Mouse (Mus musculus) liver, embryonic 12.5 days (tissue): ENCODE data around the gene Fkbp9. TPM values are rescaled to one million over a fixed set of nuclear protein-coding genes. Genes with fewer than 3 reads are reported as not detected.

Experiments used
- ATAC-seq: fragments of 200-750 bp; cut with Nextera tagmentation; 2 replicates; pipeline ENCODE4 v1.8.0; 2017; ENCODE audit warnings: moderate number of reproducible peaks, mild to moderate bottlenecking, moderate library complexity
- H3K27ac ChIP-seq: fragments of 300-500 bp; sonication (generic); 2 replicates; pipeline ENCODE4 v1.5.1; 2016; ENCODE audit warnings: mild to moderate bottlenecking
- H3K27me3 ChIP-seq: fragments of 300-500 bp; sonication (generic); replicated peaks from 2 replicates; pipeline ENCODE4 v1.6.1; 2016; ENCODE audit warnings: mild to moderate bottlenecking, moderate library complexity
- H3K36me3 ChIP-seq: fragments of 300-500 bp; sonication (generic); 2 replicates; pipeline ENCODE4 v1.6.1; 2016; ENCODE audit warnings: mild to moderate bottlenecking, moderate library complexity
- H3K4me1 ChIP-seq: fragments of 300-500 bp; sonication (generic); 2 replicates; pipeline ENCODE4 v1.6.1; 2016
- H3K4me2 ChIP-seq: fragments of 300-500 bp; sonication (generic); 2 replicates; pipeline ENCODE4 v1.6.1; 2016; ENCODE audit warnings: mild to moderate bottlenecking, moderate library complexity
- H3K4me3 ChIP-seq: fragments of 300-500 bp; sonication (generic); 2 replicates; pipeline ENCODE4 v1.5.1; 2016; ENCODE audit warnings: mild to moderate bottlenecking, moderate library complexity
- H3K9ac ChIP-seq: fragments of 300-500 bp; sonication (generic); 2 replicates; pipeline ENCODE4 v1.6.1; 2016; ENCODE audit warnings: mild to moderate bottlenecking, moderate library complexity
- H3K9me3 ChIP-seq: fragments of 300-500 bp; sonication (generic); replicated peaks from 2 replicates; pipeline ENCODE4 v1.6.1; 2016; ENCODE audit warnings: mild to moderate bottlenecking, moderate library complexity
- WGBS: fragments of 180-500 bp; shearing (Covaris S2); methylation state at CpG from one replicate; pipeline ENCODE4 v1.1.7; 2016; ENCODE audit not compliant: insufficient replicate concordance; 5-methylcytosine and 5-hydroxymethylcytosine counted together
- polyA plus RNA-seq: library from polyadenylated mRNA; unstranded; fragments of >200 nt; fragmentation: Nextera tagmentation; extraction: Ambion mirVana; gene quantifications from 2 replicates; pipeline ENCODE4 v1.2.1, GENCODE M21; 2016

The Fkbp9 gene
- polyA plus RNA-seq, 1 experiment from 2014 or later = 34.3 TPM

DNA sequence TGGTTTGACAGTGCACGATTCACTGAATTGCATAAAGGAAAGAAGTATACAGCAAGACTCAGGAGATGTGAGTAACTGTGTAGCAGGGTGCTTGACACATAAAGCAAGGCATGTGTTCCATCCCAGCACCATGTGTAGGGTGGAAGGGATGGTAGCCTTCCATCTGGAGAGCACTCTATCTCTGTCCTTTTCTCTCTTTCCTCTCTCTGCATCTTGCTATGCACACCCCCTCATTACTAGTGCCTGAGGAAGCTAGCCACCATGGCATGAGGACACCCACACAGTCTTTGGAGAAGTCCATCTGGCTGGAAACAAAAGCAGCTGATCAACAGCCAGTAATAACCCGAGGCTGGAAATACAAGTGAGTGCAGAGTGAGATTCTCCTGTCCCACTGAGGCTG lies 25.7 kb upstream of the Fkbp9 start:
- WGBS = 38% methylated on average over 2 of the region's 2 CpGs
- Histone ChIP-seq H3K27ac (no peak overlapping the region), H3K4me1 (no peaks in the 10 kb centered on the region), H3K36me3 (no peaks in the 10 kb centered on the region), H3K9me3 (no peaks in the 10 kb centered on the region), H3K4me3 (no peak overlapping the region), H3K9ac (no peak overlapping the region), H3K4me2 (no peak overlapping the region), H3K27me3 (peaks cover 19% of the 10 kb centered on the region)
- ATAC-seq = no peak

DNA sequence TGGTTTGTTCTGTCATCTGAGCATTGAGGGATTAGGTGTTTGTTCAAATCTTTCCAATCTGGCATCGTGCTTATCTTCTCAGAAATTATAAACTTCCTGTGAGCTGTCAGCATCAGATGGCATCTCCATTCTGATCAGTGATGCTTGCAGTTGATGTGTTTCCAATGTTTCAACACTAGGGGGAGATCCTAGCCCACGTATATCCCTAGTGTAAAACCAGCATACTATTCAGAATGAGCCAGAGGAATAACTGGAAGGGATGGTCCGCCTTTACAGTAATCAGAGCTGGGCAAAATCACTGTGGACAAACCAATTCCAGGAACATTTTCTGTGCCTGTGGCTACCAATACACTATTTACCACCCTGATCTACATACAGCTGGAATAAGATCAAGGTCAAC lies 23.2 kb upstream of the Fkbp9 start:
- no peaks in the 10 kb centered on the region for H3K36me3 ChIP-seq
- no peaks in the 10 kb centered on the region for H3K4me1 ChIP-seq
- 15% methylated on average over 3 of the region's 3 CpGs for WGBS
- no peaks in the 10 kb centered on the region for H3K9me3 ChIP-seq
- no peak overlapping the region for H3K9ac ChIP-seq
- no peak overlapping the region for H3K27ac ChIP-seq
- peak; percentile 69 for ATAC-seq
- no peak overlapping the region for H3K4me2 ChIP-seq
- H3K4me3 ChIP-seq = no peak overlapping the region
- H3K27me3 ChIP-seq = peaks cover 19% of the 10 kb centered on the region

DNA sequence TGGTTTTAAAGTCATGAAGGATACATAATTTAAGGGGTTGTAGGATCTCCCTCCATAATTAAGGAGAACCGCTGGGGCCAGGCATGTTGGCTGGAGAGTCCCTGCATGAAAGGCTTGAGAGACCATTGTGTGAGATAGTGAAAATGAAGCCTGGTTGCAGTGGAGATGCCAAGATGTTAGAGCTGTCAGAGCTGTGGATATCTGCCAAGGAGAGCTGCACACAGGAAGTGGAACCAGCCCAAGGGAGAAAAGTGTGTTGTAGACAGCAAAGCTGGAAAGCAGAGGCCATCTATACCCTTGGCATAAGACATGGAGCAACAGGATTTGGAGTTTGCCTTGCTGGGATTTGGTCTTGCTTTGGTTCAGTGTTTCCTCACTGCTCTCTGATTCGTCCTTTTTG lies 18.5 kb upstream of the Fkbp9 start:
- Histone ChIP-seq H3K9ac (no peak overlapping the region), H3K4me2 (no peak overlapping the region), H3K27ac (no peak overlapping the region), H3K27me3 (0 out of 2 replicates have a peak, but pooled peaks cover 1% of the 10 kb centered on the region), H3K4me1 (no peaks in the 10 kb centered on the region), H3K36me3 (no peaks in the 10 kb centered on the region), H3K9me3 (no peaks in the 10 kb centered on the region), H3K4me3 (no peak overlapping the region)
- no peak for ATAC-seq
- 54% methylated on average over 2 of the region's 2 CpGs for WGBS

DNA sequence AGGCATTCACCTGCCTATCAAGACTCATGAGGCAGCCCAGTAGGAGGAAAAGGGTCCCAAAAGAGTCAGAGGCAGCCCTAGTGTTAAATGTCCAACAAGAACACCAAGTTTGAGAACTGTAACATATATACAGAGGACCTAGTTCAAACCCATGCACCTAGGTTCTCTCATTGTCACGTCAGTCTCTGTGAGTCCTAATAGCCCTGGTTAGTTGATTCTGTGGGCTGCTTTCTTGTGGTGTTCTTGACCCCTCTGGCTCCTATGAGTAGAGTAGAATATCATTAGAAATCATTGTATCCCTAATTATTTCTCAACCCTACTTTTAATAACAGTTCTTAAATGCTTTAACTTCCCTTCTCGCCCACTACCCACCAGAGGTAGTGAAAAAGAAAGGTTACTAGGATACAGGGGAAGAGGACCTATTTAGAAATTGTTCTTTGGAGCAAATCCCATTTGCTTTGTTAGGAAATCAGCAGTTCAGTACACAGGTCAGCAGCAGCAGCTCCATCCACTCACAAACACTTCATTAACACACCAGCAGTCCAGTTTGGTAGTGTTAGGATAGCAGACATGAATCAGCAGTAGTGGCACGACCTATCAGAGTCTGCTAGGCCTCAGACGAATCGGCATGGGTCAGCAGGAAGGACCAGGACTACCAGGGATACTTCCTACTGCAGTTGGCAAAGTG lies 13.3 kb upstream of the Fkbp9 start:
- H3K27ac ChIP-seq = no peak overlapping the region
- H3K9me3 ChIP-seq = no peaks in the 10 kb centered on the region
- H3K4me3 ChIP-seq = no peak overlapping the region
- no peaks in the 10 kb centered on the region for H3K27me3 ChIP-seq
- ATAC-seq = no peak
- 64% methylated on average over 5 of the region's 5 CpGs for WGBS
- peaks cover 6% of the 10 kb centered on the region; the same call in 1 of the 2 replicates for H3K4me1 ChIP-seq
- H3K9ac ChIP-seq = no peak overlapping the region
- no peak overlapping the region for H3K4me2 ChIP-seq
- no peaks in the 10 kb centered on the region for H3K36me3 ChIP-seq

DNA sequence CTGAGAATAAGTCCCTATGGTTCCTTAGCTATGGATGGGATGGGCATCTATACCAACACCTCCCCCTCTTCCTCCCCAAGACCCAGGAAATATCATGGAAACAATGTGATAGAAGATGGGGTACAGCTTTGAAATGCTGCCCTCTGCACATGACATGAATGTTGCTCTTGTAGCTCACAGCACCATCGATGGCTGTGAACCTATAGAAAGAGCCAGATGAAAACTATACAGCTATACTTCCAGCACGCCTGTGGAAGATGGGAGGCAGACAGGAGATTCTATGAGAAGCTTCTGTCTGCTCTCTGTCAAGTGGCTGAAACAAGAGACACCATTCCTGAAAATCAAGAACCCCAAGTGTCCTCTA lies 12.8 kb upstream of the Fkbp9 start:
- ATAC-seq = no peak
- Histone ChIP-seq H3K4me2 (no peak overlapping the region), H3K27me3 (no peaks in the 10 kb centered on the region), H3K4me1 (peaks cover 6% of the 10 kb centered on the region; the same call in 1 of the 2 replicates), H3K4me3 (no peak overlapping the region), H3K9me3 (no peaks in the 10 kb centered on the region), H3K27ac (no peak overlapping the region), H3K9ac (no peak overlapping the region), H3K36me3 (no peaks in the 10 kb centered on the region)
- 71% methylated on average over 2 of the region's 2 CpGs for WGBS

DNA sequence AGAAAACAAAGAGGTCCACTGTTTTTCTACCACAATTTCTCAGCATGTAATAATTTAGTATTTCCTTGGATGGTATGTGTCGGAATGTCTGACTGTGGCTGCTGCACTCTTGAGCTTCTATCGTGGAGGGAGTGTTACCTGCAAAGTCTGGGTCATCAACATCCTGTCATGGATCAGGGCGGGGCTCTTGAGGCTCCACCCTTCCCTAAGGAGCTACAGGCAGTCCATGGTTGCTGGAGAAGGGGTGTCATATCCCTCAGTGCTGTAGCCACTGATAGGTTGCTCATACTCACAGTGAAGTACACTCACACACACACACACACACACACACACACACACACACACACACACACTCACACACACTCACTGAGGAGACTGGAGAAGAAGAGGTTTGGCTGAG lies 6.2 kb upstream of the Fkbp9 start:
- WGBS = 36% methylated on average over 3 of the region's 3 CpGs
- Histone ChIP-seq H3K4me2 (no peak overlapping the region), H3K36me3 (no peaks in the 10 kb centered on the region), H3K4me1 (peaks cover 22% of the 10 kb centered on the region), H3K4me3 (no peak overlapping the region), H3K9ac (no peak overlapping the region), H3K27me3 (no peaks in the 10 kb centered on the region; the same call in 1 of the 2 replicates), H3K9me3 (no peaks in the 10 kb centered on the region), H3K27ac (no peak overlapping the region)
- ATAC-seq = no peak

DNA sequence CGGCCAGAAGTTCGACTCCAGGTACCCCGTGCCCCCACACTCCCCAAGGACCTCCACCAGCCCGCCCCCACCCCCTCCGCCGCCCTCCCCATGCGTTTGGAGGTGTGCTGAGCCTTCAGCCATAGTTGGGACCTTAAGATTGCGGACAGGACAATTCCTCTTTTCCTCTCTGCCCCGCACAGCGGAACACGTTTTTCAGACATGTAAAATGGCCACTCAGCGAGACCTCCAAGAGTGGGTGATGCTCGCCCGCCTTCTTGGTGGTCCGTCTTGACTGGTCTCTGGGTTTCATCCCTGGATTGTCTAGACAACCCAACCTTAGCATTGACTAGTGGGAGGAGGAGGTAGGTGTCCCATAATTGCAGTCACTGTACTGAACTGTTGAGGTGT lies 543 bp downstream of the Fkbp9 start:
- Histone ChIP-seq H3K27ac (peak overlapping the region; percentile 65; the same call in 1 of the 2 replicates), H3K36me3 (peaks cover 14% of the 10 kb centered on the region; the same call in 1 of the 2 replicates), H3K4me1 (peaks cover 22% of the 10 kb centered on the region), H3K9ac (peak overlapping the region; percentile 77), H3K27me3 (peaks cover 2% of the 10 kb centered on the region; the same call in 1 of the 2 replicates), H3K9me3 (no peaks in the 10 kb centered on the region), H3K4me2 (peak overlapping the region; percentile 95), H3K4me3 (peak overlapping the region; percentile 69)
- ATAC-seq = peak; percentile 20; the same call in 1 of the 2 replicates
- under 1% methylated on average over 14 of the region's 15 CpGs for WGBS

DNA sequence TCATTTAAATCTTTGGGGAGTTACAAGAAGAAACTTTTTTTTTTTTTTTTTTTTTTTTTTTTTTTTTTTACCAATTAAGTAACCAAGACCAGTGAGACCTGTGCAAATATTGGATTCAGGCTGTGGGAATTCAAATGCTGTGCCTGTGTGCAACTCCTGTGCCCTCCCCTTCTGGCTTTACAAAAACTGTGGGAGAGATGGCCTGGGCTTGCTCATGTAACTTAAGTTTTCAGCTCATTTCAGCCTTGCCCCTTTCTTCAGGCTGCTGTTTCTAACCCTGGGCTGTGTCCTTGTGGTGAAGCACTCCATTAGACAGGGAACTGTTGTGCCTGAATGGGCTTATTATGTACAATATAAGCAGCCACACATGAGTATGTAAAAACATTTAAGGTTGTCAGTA lies 971 bp downstream of the Fkbp9 start:
- no peak overlapping the region for H3K27ac ChIP-seq
- peak overlapping the region; percentile 69 for H3K4me3 ChIP-seq
- H3K9me3 ChIP-seq = no peaks in the 10 kb centered on the region
- H3K27me3 ChIP-seq = peaks cover 2% of the 10 kb centered on the region; the same call in 1 of the 2 replicates
- no peak for ATAC-seq
- H3K4me2 ChIP-seq = peak overlapping the region; percentile 95
- H3K9ac ChIP-seq = peak overlapping the region; percentile 77; the same call in 1 of the 2 replicates
- peaks cover 14% of the 10 kb centered on the region; the same call in 1 of the 2 replicates for H3K36me3 ChIP-seq
- peaks cover 22% of the 10 kb centered on the region for H3K4me1 ChIP-seq

DNA sequence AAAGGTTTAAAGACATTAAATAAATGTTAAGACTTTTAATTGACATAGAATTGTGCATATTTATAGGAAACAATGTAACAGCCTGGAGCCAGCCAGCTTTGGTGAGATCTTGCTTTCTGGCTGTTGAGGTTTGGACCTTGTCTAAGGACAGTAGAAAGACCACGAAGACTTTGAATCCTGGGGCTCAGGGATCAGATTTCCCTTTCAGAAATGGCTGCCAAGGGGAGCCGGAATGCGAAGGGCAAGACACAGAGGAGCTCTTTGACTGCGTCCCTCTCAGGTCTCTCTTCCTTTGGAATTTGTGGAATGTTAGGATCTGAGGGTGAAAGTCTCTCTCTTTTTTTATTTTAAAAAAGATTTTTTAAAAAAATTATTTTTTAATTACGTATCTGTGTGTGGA lies 2.9 kb downstream of the Fkbp9 start:
- H3K27me3 ChIP-seq = peaks cover 2% of the 10 kb centered on the region; the same call in 1 of the 2 replicates
- no peak overlapping the region for H3K27ac ChIP-seq
- peaks cover 14% of the 10 kb centered on the region; the same call in 1 of the 2 replicates for H3K36me3 ChIP-seq
- 80% methylated on average over 5 of the region's 5 CpGs for WGBS
- peaks cover 31% of the 10 kb centered on the region for H3K4me1 ChIP-seq
- H3K9me3 ChIP-seq = no peaks in the 10 kb centered on the region
- ATAC-seq = no peak
- H3K9ac ChIP-seq = no peak overlapping the region
- no peak overlapping the region for H3K4me3 ChIP-seq
- no peak overlapping the region for H3K4me2 ChIP-seq

DNA sequence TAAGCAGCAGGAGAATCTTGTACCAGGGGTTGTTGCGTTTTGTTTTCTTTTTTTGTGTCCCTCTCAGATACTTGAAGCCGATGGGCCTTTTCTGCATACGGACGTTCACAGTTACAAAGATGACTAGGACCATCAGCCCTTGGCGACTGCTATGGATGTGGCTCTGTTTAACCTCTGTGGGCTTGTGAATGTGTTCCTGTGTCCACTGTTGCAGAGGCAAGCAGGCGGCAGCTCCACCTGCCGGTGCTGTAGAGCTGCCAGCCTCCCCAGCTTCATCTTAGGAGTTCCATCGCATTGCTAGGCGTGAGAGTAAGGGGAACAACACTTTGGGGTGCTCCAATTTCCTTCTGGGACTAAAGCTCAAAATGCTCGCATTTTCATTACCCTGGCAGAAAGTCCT lies 3.7 kb downstream of the Fkbp9 start:
- Histone ChIP-seq H3K4me3 (no peak overlapping the region), H3K27me3 (peaks cover 2% of the 10 kb centered on the region; the same call in 1 of the 2 replicates), H3K9ac (no peak overlapping the region), H3K9me3 (no peaks in the 10 kb centered on the region), H3K36me3 (peaks cover 14% of the 10 kb centered on the region; the same call in 1 of the 2 replicates), H3K4me1 (peaks cover 31% of the 10 kb centered on the region), H3K27ac (no peak overlapping the region), H3K4me2 (no peak overlapping the region)
- no peak for ATAC-seq
- WGBS = 76% methylated on average over 10 of the region's 10 CpGs

DNA sequence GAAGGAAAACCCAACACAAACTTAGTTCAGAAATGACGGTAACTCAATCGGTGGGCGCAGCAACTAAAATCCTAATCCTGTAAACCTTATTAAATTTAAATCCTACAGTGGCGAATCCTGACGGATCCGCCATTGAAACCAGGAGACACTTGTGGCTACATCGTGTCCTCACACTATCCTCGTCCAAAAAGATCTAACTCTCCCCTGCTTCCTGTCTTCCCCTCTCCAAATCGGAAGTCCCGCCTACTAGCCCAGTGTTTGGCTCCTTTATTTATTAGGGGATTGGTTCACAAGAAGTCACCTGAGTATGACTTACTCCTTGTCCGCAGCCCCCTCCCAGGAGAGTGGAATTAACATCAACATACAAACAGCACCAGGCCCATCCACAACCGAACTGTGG lies 5.3 kb downstream of the Fkbp9 start:
- Histone ChIP-seq H3K27ac (no peak overlapping the region), H3K4me3 (no peak overlapping the region), H3K4me2 (no peak overlapping the region), H3K4me1 (peaks cover 30% of the 10 kb centered on the region), H3K36me3 (peaks cover 14% of the 10 kb centered on the region; the same call in 1 of the 2 replicates), H3K9me3 (no peaks in the 10 kb centered on the region), H3K9ac (no peak overlapping the region), H3K27me3 (no peaks in the 10 kb centered on the region)
- ATAC-seq = no peak
- WGBS = 85% methylated on average over 12 of the region's 12 CpGs

DNA sequence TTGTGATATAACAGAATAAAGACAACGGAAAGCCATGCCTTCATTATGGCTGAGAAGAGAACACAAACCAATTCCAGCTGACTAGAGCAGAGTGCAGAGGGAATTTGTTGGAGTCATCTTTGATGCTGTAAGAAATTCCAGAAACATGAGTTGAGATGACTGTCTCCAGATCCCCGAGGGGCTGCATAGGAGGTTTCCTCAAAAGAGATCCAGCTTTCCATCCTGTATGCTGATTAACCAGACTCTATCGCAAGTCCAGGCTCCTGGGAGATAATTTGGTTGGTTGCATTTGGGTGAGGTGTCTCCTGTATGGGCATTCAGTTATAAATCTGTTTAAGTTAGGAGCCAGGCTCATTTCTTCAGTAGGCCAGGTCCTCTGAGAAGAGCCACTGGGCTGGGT lies 5.8 kb downstream of the Fkbp9 start:
- 80% methylated on average over 3 of the region's 3 CpGs for WGBS
- Histone ChIP-seq H3K4me3 (no peak overlapping the region), H3K27me3 (no peaks in the 10 kb centered on the region), H3K9me3 (no peaks in the 10 kb centered on the region), H3K36me3 (peaks cover 14% of the 10 kb centered on the region; the same call in 1 of the 2 replicates), H3K9ac (no peak overlapping the region), H3K27ac (no peak overlapping the region), H3K4me1 (peaks cover 25% of the 10 kb centered on the region), H3K4me2 (no peak overlapping the region)
- no peak for ATAC-seq

DNA sequence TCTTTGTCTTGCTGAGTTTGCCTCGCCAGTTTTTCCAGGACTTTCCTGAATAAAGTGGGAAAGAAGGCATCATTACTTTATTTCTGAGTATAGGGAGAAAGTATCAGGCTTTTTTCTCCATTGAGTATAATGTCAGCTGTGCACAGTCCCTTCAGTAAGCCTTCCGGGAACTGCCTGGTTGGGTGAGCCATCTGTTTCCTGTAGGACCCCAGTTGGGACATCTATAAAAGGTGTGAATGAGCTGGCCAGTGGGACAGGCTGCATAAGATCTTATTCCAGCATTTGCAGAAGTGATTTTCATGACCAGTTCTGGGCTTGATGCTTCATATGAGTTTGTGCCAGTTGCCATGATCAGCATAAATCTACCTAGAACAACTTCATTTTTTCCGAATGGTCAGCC lies 11.4 kb downstream of the Fkbp9 start:
- no peaks in the 10 kb centered on the region for H3K27me3 ChIP-seq
- WGBS = 88% methylated on average over 3 of the region's 3 CpGs
- peaks cover 42% of the 10 kb centered on the region for H3K4me1 ChIP-seq
- ATAC-seq = no peak
- no peaks in the 10 kb centered on the region for H3K36me3 ChIP-seq
- H3K9me3 ChIP-seq = no peaks in the 10 kb centered on the region
- no peak overlapping the region for H3K27ac ChIP-seq
- H3K9ac ChIP-seq = no peak overlapping the region
- H3K4me3 ChIP-seq = no peak overlapping the region
- H3K4me2 ChIP-seq = no peak overlapping the region
